Mouse (Mus musculus) macrophage (primary cell): ENCODE data around the gene Tril. TPM values are rescaled to one million over a fixed set of nuclear protein-coding genes. Genes with fewer than 3 reads are reported as not detected.

Source experiments
- H3K27ac ChIP-seq: fragments of 350-480 bp; formaldehyde crosslinking; 2 replicates; pipeline ENCODE4 v1.9.0; 2021
- H3K36me3 ChIP-seq: fragments of 350-480 bp; formaldehyde crosslinking; 2 replicates; pipeline ENCODE4 v1.9.0; 2021; ENCODE audit errors: inconsistent target
- H3K4me3 ChIP-seq: fragments of 350-480 bp; formaldehyde crosslinking; 2 replicates; pipeline ENCODE4 v1.9.0; 2021; ENCODE audit errors: inconsistent target
- H3K79me2 ChIP-seq: fragments of 350-480 bp; formaldehyde crosslinking; 2 replicates; pipeline ENCODE4 v1.9.0; 2021; ENCODE audit errors: inconsistent target
- WGBS: methylation state at CpG from one replicate; pipeline ENCODE4 v1.1.7; 2026; ENCODE audit warnings: inconsistent platforms; ENCODE audit not compliant: missing documents; 5-methylcytosine and 5-hydroxymethylcytosine counted together
- polyA plus RNA-seq: library from polyadenylated mRNA; stranded (reverse); fragments of 250-400 nt; gene quantifications from 3 replicates; pipeline ENCODE4 v1.2.4, GENCODE M21; 2018; ENCODE audit warnings: inconsistent platforms
- total RNA-seq, 78 experiments: library from RNA; depleted of rRNA; stranded (reverse); fragments of 250-400 nt; gene quantifications; 1 replicate in 9 of 78; 2 replicates in 24 of 78; 3 replicates in 43 of 78; 4 replicates in 2 of 78; pipeline ENCODE4 v1.2.4; 2018; ENCODE audit warnings: inconsistent platforms in 56 of 78

Gene Tril
- under 1 TPM in 2 of 26 experiments, not detected in 24; 0.25 to 0.95 TPM for total RNA-seq (2018; cell fraction: chromatin; rRNA removed)
- under 1 TPM in 1 of 26 experiments, not detected in 25; 0.19 TPM for total RNA-seq (2018; cell fraction: cytosol; rRNA removed)
- under 1 TPM in 2 of 26 experiments, not detected in 24; 0.23 to 0.31 TPM for total RNA-seq (2018; cell fraction: nucleus; rRNA removed)
- not detected in 3 replicates for polyA plus RNA-seq

DNA sequence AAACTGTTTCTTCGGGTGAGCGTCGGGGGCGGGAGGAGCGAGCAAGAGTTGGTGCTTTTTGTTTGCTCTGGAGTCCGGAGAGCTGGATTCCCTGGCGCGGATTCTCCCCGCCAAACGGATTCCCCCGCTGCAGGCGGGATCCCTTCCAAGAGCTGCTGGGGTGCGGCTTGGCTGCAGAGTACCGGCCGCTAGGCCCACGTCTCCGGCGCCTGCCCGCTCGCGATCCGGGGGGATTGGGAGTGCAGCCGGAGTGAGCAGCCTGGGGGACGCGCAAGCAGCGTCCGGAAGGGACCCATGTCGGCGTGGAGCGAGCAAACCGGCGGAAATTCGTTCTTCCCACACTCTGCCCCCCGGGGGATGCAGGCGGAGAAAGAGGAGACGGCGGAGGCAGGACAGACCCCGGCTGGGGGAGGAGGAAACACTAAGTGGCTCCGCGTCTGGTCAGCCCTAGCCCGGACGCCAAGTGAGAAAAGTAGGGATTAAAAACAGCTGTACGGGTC is at the start of gene Tril:
Gene Tril, minus strand, starts transcription at position 345 of the 500 bp plus-strand sequence.
- H3K4me3 ChIP-seq = no peak within 1 kb of the TSS
- H3K36me3 ChIP-seq = no peaks in the 10 kb centered on the region
- no peak within 1 kb of the TSS for H3K27ac ChIP-seq
- WGBS = 1% methylated on average over 43 of the region's 43 CpGs
- no peaks in the 10 kb centered on the region for H3K79me2 ChIP-seq

DNA sequence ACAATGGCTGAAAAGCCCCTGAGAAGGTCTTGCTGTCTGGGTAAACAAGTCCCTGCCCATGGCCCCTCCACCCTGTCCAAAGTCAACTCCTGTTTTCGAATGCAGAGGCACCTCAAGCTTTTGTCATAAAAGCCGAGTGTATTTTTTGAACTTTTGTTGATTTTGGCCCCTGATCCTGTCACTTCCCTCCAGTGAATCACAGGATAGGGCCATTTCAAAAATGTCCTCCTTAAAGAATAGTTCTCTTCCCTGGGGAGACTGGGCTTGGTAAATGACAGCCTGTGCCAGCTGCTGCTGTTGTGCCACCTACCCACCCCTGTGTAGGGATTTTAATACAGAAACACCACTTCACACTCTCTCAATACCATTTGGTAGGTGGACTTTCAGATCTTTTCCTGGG is 42.4 kb upstream of the Tril start:
- H3K27ac ChIP-seq = no peak overlapping the region
- no peaks in the 10 kb centered on the region for H3K79me2 ChIP-seq
- WGBS = 82% methylated on average over 2 of the region's 2 CpGs
- no peaks in the 10 kb centered on the region for H3K36me3 ChIP-seq
- no peak overlapping the region for H3K4me3 ChIP-seq

DNA sequence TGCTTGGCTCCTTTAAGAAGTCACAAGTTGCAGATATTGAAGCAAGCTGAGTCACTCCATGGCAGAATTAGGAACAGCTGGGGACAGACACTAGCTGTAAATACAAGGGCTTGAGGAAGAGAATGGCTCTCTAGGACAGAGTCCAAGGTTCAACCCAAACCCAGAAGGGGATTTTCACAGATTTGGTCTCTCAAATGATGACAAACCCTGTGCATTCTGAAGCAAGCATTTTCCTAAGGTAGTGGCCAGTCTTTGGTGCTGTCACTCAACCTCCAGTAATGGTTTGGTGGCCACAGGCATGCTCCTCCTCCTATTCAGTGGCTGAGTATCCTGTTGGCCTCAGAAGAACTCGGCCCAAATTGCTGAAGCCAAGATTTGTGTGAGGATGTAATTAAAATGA is 38.5 kb upstream of the Tril start:
- Histone ChIP-seq H3K27ac (no peak overlapping the region), H3K4me3 (no peak overlapping the region), H3K36me3 (no peaks in the 10 kb centered on the region), H3K79me2 (no peaks in the 10 kb centered on the region)
- WGBS = 38% methylated on average over 1 of the region's 1 CpGs

DNA sequence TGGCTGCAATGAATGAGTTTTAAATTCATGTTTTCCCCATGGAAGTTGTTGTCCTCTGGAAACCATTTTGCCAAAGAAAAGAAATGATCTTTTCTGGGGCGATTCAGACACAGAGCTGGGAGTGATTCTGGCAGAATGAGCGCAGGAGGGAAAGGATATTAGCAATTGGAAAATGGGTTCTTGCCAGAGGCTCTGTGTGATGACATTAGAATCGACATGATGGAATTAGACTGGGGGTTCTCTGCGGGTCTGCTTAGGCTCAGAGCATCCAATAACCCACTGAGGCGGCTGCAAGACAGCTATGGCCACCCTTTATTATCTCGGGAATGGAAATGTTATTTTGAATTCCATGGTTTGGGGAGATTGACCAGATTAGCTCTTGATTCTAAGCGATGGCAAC is 37.2 kb upstream of the Tril start:
- H3K27ac ChIP-seq = no peak overlapping the region
- H3K36me3 ChIP-seq = no peaks in the 10 kb centered on the region
- WGBS = 84% methylated on average over 7 of the region's 7 CpGs
- H3K4me3 ChIP-seq = no peak overlapping the region
- H3K79me2 ChIP-seq = no peaks in the 10 kb centered on the region

DNA sequence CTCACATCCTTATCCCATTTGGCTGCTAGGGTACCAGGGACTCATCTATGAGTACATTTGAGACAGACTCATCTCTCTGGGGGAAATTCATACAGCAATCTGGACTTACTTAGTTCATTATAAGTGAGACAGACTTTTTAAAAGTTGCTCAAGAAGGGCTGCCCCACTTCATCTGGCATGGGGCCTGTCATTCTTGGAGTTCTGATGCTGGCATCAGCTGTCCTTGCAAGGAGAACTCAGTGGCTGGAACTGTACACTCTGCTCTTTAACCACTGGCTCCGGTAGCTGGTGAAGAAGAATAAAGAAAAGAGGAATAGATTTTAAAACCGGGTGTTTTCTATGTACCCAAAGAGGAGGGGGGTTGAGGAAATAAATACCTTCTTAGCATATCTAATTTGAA is 36.1 kb upstream of the Tril start:
- no peaks in the 10 kb centered on the region for H3K79me2 ChIP-seq
- WGBS = 100% methylated on average over 1 of the region's 2 CpGs
- H3K36me3 ChIP-seq = no peaks in the 10 kb centered on the region
- H3K4me3 ChIP-seq = no peak overlapping the region
- no peak overlapping the region for H3K27ac ChIP-seq

DNA sequence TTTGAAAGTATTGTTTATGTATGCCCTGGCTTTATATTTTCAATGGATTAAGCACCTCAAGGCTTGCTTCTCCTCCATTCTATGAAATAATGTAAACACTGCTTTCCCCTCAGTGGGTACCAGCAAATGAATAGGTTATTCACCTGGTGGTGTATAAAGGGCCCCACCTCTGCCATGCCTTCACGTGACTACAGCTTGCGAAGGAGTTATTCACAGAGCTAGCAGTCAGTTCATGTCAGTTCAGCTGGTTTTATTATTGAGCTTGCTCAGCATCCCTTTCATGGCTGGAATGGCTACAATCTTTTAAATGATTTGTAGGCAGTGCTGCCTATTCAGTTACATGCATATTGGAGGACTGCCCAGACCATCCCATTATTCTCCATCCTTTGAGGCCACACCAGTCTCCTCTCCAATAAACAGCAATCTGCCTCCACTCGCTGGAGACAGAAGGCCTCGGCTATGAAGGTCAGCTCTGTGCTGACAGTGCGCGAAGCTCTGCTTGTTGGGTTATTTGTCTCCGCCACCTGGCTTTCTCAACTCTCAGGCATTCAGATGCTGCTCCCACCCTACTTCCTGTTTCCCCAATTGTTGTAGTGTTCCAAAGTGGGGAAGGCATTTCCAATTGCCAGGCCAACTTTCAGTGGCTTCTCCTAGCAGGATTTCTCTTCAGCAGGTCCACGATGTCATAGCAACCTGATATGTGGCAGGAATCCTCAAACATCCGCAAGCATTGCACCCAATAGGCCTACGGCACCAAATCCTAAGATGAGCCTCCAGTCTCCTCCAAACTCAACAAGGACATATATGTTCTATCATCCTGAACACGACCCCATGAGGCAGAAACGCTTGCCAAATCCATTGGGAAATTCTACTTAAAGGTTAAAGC is 34.6 kb upstream of the Tril start:
- Histone ChIP-seq H3K4me3 (no peak overlapping the region), H3K27ac (no peak overlapping the region), H3K36me3 (no peaks in the 10 kb centered on the region), H3K79me2 (no peaks in the 10 kb centered on the region)
- WGBS = 96% methylated on average over 12 of the region's 12 CpGs

DNA sequence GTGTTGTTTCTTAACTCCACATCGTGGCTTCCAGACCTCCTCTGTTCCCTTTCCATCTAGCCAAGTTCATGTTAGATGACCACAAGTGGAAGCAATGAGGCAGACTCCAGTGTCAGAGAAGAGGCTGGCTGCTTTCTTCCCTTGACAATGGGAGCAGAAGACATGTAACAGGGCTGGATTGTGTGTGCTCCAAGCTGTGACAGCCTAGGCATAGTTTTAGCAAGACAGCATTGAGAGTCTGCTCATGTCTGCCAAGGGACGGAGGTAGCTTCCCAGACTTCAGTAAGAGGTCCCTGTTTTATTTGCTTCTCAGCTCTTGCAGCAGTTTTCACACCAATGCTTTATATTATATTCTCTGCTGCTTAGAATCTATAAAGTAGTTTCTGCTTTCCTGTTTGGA is 33.6 kb upstream of the Tril start:
- Histone ChIP-seq H3K4me3 (no peak overlapping the region), H3K79me2 (no peaks in the 10 kb centered on the region), H3K27ac (no peak overlapping the region), H3K36me3 (no peaks in the 10 kb centered on the region)
- WGBS = 69% methylated on average over 2 of the region's 2 CpGs

DNA sequence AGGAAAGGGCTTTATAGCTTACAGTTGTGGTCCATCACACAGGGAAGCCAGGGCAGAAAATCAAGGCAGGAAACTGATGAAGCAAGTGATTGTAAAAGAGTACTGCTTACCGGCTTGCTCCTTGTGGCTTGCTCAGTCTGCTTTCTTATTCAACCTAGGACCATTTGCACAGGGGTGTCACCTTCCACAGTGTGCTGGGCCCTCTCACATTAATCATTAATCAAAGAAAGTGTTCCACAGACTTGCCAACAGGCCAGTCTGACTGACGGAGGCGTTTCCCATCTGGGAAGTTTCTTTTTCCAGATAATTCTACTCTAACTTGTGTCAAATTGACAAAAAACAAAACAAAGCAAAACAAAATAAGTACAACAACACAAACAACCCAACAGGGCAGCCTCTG is 32.9 kb upstream of the Tril start:
- 92% methylated on average over 3 of the region's 3 CpGs for WGBS
- Histone ChIP-seq H3K36me3 (no peaks in the 10 kb centered on the region), H3K4me3 (no peak overlapping the region), H3K27ac (no peak overlapping the region), H3K79me2 (no peaks in the 10 kb centered on the region)

DNA sequence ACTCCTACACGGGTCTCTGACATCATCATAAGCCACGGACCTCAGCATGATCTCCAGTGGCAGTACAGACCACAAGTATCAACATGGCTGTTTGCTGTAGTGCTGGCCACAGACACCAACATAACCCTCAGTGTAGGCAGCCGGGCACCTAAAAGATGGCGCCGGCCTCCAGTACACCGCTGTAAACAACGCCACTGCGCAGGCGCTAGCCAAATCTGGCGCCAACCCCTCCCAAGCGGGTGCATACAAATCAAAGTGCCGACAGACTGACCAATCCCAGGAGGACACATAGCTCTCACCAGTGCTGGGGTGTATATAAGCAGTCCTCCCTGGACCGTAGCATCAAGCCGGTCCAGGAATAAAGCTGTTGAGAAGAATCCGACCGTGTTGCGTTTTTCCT is 24.0 kb upstream of the Tril start:
- no peak overlapping the region for H3K27ac ChIP-seq
- no peaks in the 10 kb centered on the region for H3K36me3 ChIP-seq
- H3K79me2 ChIP-seq = no peaks in the 10 kb centered on the region
- 94% methylated on average over 17 of the region's 17 CpGs for WGBS
- no peak overlapping the region for H3K4me3 ChIP-seq

DNA sequence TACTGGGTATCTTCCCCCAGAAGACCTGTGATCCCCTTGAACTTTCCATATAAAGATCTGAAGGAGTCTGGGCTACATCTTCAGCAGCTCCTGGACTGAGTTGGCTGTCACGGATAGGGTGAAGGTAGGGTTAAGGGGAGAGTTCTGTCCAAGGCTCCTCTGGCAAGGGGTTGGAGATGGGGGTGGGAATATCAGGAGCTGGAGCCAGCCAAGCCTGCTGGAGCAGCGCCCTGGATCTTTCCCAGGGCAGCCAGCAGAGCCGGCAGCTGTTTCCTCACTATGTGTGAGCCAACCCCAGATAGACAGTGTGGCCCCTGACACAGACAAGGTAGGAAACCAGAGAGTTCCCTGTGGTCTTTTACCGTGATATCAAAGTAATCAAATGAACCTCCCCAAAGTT is 4.6 kb upstream of the Tril start:
- Histone ChIP-seq H3K27ac (no peak overlapping the region), H3K4me3 (no peak overlapping the region), H3K79me2 (no peaks in the 10 kb centered on the region), H3K36me3 (no peaks in the 10 kb centered on the region)
- WGBS = 66% methylated on average over 4 of the region's 4 CpGs

DNA sequence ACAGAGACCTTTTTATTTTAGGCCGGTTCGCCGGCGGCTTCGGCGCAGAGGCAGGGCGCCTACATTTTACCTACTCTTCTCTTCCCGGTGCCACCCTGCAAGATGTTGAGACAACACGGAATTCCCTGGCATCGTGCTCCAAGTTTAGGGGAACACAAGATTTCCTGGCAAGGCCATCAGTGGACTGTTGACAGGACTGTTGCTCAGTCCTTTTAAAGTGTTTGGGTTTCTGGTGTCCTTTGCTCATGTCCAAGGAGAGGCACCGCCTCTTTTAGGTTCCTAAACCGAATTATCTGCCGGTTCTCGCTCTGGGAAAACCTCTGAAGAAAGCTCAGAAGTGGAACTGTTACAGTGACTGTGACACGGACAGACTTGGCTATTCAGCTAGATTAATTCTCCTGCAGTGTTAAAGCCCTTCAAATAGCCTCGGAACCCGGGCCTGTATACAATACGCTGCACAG is 441 bp upstream of the Tril start:
- Histone ChIP-seq H3K79me2 (no peaks in the 10 kb centered on the region), H3K27ac (no peak overlapping the region), H3K4me3 (no peak overlapping the region), H3K36me3 (no peaks in the 10 kb centered on the region)
- 12% methylated on average over 18 of the region's 18 CpGs for WGBS

DNA sequence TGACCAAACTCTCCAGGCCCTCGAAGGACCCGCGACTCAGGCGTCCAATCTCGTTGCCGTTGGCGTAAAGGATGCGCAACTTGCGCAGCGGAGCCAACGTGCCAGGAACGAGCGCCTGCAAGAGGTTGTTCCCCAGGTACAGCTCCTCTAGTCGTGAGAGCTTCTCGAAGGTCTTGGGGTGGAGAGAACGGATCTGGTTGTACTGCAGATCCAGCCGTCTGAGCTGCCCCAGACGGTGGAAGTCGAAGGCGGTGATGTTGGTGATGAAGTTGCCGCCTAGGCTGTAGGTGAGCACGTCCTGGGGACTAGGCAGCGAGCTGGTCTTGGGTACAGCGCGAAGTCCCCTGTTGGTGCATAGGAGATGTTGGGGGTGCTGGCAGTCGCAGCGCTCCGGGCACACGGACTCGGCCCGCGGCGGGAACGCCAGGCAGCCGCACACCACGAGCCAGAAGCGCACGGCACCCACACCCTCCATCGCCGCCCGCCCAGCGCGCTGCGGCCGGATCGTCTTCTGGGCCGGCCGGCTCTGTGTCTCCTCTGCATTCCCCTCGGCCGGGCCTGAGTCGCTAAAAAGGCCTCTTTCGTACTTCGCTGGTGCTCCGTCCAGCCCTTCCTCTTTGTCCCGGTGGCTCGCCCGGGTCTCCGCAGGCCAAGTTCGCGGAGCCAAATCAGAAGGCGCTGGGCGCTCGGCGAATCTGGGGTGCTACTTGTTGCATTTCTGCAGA is 707 bp downstream of the Tril start:
- H3K27ac ChIP-seq = no peak overlapping the region
- H3K4me3 ChIP-seq = no peak overlapping the region
- no peaks in the 10 kb centered on the region for H3K79me2 ChIP-seq
- WGBS = 5% methylated on average over 64 of the region's 64 CpGs
- no peaks in the 10 kb centered on the region for H3K36me3 ChIP-seq

DNA sequence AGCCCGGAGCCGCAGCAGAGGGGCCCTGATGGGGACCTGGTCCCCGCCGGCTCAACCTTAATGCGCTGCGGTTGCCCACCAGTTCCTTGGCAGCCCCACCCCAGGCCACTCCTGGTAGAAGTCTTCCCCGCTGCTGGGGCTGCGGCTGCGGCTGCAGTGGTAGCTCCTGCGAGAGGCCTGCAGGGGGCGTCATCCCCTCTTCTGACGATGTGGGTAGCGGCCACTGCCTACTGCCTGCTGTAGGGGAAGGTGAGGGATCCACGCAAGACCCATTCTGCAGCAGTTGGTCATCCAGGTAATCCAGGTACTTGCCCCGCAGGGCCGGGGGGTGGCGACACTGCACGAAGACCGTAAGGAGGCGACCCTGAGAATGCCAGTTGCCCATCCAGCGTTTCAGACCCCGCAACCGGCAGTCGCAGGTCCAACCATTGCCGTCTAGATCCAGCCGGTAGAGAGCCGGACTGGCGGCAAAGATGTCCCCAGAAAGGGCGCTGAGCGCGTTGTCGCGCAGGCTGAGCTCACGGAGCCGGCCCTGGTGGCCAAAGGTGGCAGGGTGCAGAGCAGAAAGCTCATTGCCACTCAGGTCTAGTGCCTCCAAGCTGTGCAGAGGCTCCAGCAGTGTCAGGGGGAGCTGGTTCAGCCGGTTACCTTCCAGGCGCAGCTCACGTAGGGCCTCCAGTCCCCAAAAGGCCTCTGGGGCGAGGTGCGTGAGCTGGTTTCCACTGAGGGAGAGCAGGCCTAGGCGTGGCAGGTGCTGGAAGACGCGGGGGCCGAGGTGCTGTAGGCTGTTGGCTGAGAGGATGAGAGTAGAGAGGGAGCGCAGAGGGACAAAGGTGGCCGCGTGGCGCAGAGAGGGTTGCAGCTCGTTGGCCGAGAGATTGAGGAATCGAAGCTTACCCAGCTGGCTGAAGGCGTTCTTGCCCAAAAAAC is 1.6 kb downstream of the Tril start:
- H3K4me3 ChIP-seq = no peak overlapping the region
- no peaks in the 10 kb centered on the region for H3K79me2 ChIP-seq
- WGBS = 10% methylated on average over 52 of the region's 52 CpGs
- H3K27ac ChIP-seq = no peak overlapping the region
- H3K36me3 ChIP-seq = no peaks in the 10 kb centered on the region

DNA sequence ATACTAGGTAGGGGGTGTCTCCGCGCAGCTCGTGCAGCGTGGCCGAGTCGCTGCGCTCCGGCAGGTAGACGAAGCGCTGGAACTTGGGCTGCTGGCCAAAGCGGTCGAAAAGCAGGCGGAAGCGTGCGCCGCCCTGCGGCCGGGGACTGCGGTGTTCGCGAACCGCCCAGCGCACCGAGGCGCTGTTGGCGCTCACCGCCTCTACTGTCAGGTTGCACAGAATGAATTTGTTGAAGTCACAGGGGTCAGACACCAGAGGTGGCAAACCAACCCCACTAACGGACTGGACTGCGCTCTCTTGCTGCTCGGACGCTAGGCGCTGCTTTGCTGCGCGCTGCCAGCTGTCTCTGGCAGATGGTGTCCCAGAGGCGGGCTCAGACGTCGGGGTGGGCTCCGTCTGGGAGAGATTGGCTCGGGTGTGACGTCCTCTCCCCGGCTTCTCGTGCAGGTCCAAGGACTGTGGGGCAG is 2.3 kb downstream of the Tril start:
- H3K27ac ChIP-seq = no peak overlapping the region
- WGBS = 2% methylated on average over 33 of the region's 42 CpGs
- no peak overlapping the region for H3K4me3 ChIP-seq

More for the DNA sequence above, 2.3 kb downstream of the Tril start:
- Histone ChIP-seq H3K79me2 (no peaks in the 10 kb centered on the region), H3K36me3 (no peaks in the 10 kb centered on the region)
